Mouse (Mus musculus) heart, postnatal 0 days (tissue): Measurements from ENCODE around the gene Slc30a4.
A peak's percentile ranks its signal among the peaks of the same experiment; 100 is the strongest.

Source experiments
- CTCF ChIP-seq: IDR thresholded peaks from 2 replicates; pipeline ENCODE4 v1.5.1; 2016; ENCODE audit warnings: antibody characterized with exemption, control low read depth, low read depth
- EP300 ChIP-seq: IDR thresholded peaks from 2 replicates; pipeline ENCODE4 v1.6.1; 2016; ENCODE audit warnings: antibody characterized with exemption, low read depth

- TF ChIP-seq CTCF: peak; percentile 55
- no peak for TF ChIP-seq EP300
Measured at GRCm38 (mm10) chr2:122725604-122726003, 23.1 kb upstream of the Slc30a4 start.
